Mouse (Mus musculus): Measurements from ENCODE around the gene Necab3. TPM values are rescaled to one million over a fixed set of nuclear protein-coding genes. Genes with fewer than 3 reads are reported as not detected.

The Necab3 gene
- total RNA-seq, 1 experiment from 2014 or later = not detected

- no peak for ATAC-seq (replicated peaks; ENCODE audit: insufficient number of reproducible peaks, low FRiP score, low TSS enrichment, poor library complexity, severe bottlenecking)
Observed at GRCm38 (mm10) chr2:154576876-154577743, 18.4 kb upstream of the Necab3 start.

- ATAC-seq (replicated peaks; ENCODE audit: insufficient number of reproducible peaks, low FRiP score, low TSS enrichment, poor library complexity, severe bottlenecking) = peak; percentile 38; the same call in 1 of the 2 replicates
Observed at GRCm38 (mm10) chr2:154574271-154574670, 15.6 kb upstream of the Necab3 start.

GRCm38 (mm10) chr2:154572996-154573395 lies 14.3 kb upstream of the Necab3 start:
- ATAC-seq (replicated peaks; ENCODE audit: insufficient number of reproducible peaks, low FRiP score, low TSS enrichment, poor library complexity, severe bottlenecking) = no peak

GRCm38 (mm10) chr2:154571976-154572375 lies 13.3 kb upstream of the Necab3 start:
- no peak for ATAC-seq (replicated peaks; ENCODE audit: insufficient number of reproducible peaks, low FRiP score, low TSS enrichment, poor library complexity, severe bottlenecking)

GRCm38 (mm10) chr2:154571266-154571665 lies 12.6 kb upstream of the Necab3 start:
- ATAC-seq (replicated peaks; ENCODE audit: insufficient number of reproducible peaks, low FRiP score, low TSS enrichment, poor library complexity, severe bottlenecking) = no peak

- ATAC-seq (replicated peaks; ENCODE audit: insufficient number of reproducible peaks, low FRiP score, low TSS enrichment, poor library complexity, severe bottlenecking) = no peak
Observed at GRCm38 (mm10) chr2:154570666-154571065, 12.0 kb upstream of the Necab3 start.

GRCm38 (mm10) chr2:154569836-154570286 lies 11.2 kb upstream of the Necab3 start, which contains the start of gene E2f1:
TSS of gene E2f1 (minus strand) at chr2:154569892.
- peak; percentile 88 for ATAC-seq (replicated peaks; ENCODE audit: insufficient number of reproducible peaks, low FRiP score, low TSS enrichment, poor library complexity, severe bottlenecking)

GRCm38 (mm10) chr2:154569071-154569748 lies 10.5 kb upstream of the Necab3 start:
- ATAC-seq (replicated peaks; ENCODE audit: insufficient number of reproducible peaks, low FRiP score, low TSS enrichment, poor library complexity, severe bottlenecking) = peak; percentile 61

- no peak for ATAC-seq (replicated peaks; ENCODE audit: insufficient number of reproducible peaks, low FRiP score, low TSS enrichment, poor library complexity, severe bottlenecking)
Observed at GRCm38 (mm10) chr2:154568329-154569070, 9.8 kb upstream of the Necab3 start.

- no peak for ATAC-seq (replicated peaks; ENCODE audit: insufficient number of reproducible peaks, low FRiP score, low TSS enrichment, poor library complexity, severe bottlenecking)
Observed at GRCm38 (mm10) chr2:154567766-154568165, 9.1 kb upstream of the Necab3 start.

- no peak for ATAC-seq (replicated peaks; ENCODE audit: insufficient number of reproducible peaks, low FRiP score, low TSS enrichment, poor library complexity, severe bottlenecking)
Observed at GRCm38 (mm10) chr2:154566641-154567040, 8.0 kb upstream of the Necab3 start.

- no peak for ATAC-seq (replicated peaks; ENCODE audit: insufficient number of reproducible peaks, low FRiP score, low TSS enrichment, poor library complexity, severe bottlenecking)
Observed at GRCm38 (mm10) chr2:154565562-154565961, 6.9 kb upstream of the Necab3 start.

- no peak for ATAC-seq (replicated peaks; ENCODE audit: insufficient number of reproducible peaks, low FRiP score, low TSS enrichment, poor library complexity, severe bottlenecking)
Observed at GRCm38 (mm10) chr2:154563612-154564170, 5.0 kb upstream of the Necab3 start.

- ATAC-seq (replicated peaks; ENCODE audit: insufficient number of reproducible peaks, low FRiP score, low TSS enrichment, poor library complexity, severe bottlenecking) = no peak
Observed at GRCm38 (mm10) chr2:154557184-154557832, 1.4 kb downstream of the Necab3 start.

GRCm38 (mm10) chr2:154555235-154555634 lies 3.5 kb downstream of the Necab3 start:
- no peak for ATAC-seq (replicated peaks; ENCODE audit: insufficient number of reproducible peaks, low FRiP score, low TSS enrichment, poor library complexity, severe bottlenecking)

- peak; percentile 63; the same call in 1 of the 2 replicates for ATAC-seq (replicated peaks; ENCODE audit: insufficient number of reproducible peaks, low FRiP score, low TSS enrichment, poor library complexity, severe bottlenecking)
Observed at GRCm38 (mm10) chr2:154552424-154552907, 6.2 kb downstream of the Necab3 start.

GRCm38 (mm10) chr2:154551927-154552326 lies 6.8 kb downstream of the Necab3 start:
- ATAC-seq (replicated peaks; ENCODE audit: insufficient number of reproducible peaks, low FRiP score, low TSS enrichment, poor library complexity, severe bottlenecking) = no peak

GRCm38 (mm10) chr2:154551476-154551875 lies 7.2 kb downstream of the Necab3 start, which contains the start of gene Actl10:
TSS of gene Actl10 (plus strand) at chr2:154551776.
- no peak for ATAC-seq (replicated peaks; ENCODE audit: insufficient number of reproducible peaks, low FRiP score, low TSS enrichment, poor library complexity, severe bottlenecking)
